Mouse (Mus musculus) CH12.LX (cell line): ENCODE results near the gene Col6a2.

ENCODE experiments used
- EP300 ChIP-seq: IDR thresholded peaks from 2 replicates; pipeline ENCODE4 v1.6.1; 2011; ENCODE audit warnings: low read length, improper control_type of control experiment
- POLR2A ChIP-seq: IDR thresholded peaks from 2 replicates; pipeline ENCODE4 v1.6.1; 2011; ENCODE audit warnings: low read depth, mild to moderate bottlenecking, improper control_type of control experiment, low read length
- TCF12 ChIP-seq: IDR thresholded peaks from 2 replicates; pipeline ENCODE4 v1.6.1; 2014; ENCODE audit warnings: low read depth, mild to moderate bottlenecking, inconsistent platforms, low read length, improper control_type of control experiment

DNA sequence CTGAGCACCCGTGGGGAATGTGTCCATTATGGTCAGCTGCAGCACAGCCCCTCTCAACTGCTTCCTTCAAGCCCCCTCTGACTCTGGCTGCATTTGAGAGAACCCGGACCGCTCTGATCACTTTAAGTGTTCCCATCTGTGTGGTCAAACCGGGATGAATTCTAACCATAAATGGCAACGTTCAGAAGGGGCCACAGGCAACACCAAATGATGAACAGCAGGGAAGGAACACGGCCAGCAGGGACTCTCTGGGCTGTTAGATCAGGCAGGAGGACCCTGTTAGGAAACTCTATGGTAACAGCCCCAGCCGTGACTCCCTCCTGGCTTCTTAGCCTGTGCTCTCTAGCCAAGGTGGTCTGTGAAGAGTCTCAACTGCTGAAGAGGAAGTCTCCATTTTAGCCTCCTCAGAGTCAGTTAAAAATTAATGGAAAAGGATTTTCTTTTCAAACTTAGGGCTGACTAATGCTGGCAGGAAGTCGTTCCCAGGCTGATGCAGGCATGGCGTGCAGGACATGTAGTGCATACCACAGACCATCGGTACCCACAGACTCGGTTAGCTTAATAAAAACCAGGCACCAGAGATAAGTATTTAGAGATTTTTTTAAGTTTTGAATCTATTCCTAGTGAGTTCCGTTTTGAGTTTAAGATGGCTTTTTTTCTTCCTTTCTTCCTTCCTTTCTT is 27.4 kb upstream of the Col6a2 start:
- TF ChIP-seq TCF12 (no peak), POLR2A (no peak), EP300 (no peak)
